Mouse (Mus musculus): Measurements from ENCODE around the gene Ccl6. TPM values are rescaled to one million over a fixed set of nuclear protein-coding genes. Genes with fewer than 3 reads are reported as not detected.
"Not testable (repeated sequence)": the region's sequence is repeated elsewhere in the genome, so short reads cannot be mapped to it uniquely, and the experiment has no call there.

Ccl6 gene
- total RNA-seq, 1 experiment from 2014 or later, result 9.5 TPM

DNA sequence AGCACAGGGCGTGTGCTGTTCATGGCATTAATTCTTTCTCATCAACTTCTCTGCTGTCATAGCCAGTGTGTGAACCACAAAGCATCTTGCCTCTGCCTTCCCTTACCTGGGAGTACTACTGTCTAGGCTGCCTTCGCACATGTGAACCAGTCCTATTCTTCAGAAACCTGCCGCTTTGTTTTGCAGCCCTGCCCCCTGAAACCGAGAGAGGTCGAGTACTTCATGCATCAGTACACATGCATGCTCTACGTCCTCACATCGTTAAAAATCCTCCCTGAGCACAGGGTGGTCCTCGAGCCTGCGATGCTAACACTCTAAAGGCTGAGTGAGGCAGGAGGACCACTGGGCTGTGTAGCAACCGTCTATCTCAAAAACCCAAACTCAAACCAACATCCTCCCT is 35.8 kb downstream of the Ccl6 start:
- no peak for DNase-seq

DNA sequence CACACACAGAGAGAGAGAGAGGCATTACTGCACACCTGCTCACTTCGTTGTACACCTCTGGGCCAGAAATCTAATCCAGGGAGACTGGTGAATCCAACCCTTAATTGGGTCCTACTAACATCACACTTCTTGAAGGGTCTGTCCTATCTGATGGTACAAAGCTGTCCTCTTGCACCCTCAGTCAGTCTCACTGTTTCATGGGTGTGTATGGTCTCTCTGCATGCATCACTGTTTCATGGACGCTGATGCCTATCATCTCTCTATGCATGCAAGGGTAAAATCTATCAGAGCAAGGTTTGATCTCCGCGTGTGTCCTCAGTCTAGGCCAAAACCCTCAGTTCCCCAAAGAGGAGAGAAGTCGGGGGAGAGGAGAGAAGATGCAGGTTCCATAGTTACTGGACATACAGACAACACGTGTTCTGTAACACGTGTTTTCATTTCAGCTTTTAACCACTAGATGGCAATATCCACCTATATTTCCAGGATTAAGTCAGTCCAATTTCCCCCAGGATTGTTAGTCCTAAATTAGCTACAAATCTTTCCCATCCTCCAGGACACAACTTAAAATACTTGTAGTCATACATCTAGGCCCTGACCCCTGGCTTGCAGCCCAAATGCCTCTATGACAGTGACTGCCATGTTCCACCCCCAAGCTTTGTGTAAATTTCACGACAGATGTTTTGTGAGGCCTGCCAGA is 36.7 kb downstream of the Ccl6 start:
- DNase-seq, result peak; percentile 35

DNA sequence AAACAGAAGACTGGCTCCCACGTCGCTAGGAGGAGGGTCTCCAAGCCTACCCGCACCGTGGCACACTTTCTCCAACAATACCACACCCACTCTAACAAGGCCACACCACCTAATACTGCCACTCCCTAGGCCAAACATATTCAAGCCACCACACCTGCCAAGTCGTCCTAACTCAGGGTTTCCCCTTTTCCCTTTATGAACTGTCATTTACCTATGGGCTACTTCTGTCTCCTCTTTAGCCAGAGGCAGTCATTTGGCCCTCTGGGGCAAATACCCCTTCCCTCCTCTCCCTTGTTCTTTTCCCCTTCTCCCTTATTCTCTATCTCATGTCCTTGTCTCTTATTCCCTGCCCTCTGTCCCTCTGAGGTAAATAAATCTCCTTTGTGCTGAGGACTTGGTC is 41.2 kb downstream of the Ccl6 start:
- DNase-seq, result no peak

DNA sequence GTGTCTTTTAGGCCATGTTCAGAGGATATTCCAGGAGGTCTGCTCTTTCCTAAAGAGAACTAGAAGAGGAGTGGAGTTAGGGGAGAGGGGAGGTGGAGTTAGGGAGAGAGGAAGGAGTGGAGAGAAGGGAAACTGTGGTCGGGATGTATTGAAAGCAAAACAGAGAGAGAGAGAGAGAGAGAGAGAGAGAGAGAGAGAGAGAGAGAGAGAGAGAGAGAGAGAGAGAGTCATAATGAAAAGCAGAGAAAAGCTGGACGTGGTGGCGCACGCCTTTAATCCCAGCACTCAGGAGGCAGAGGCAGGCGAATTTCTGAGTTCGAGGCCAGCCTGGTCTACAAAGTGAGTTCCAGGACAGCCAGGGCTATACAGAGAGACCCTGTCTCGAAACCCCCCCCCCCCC is 41.9 kb downstream of the Ccl6 start:
- not testable (repeated sequence) for DNase-seq

DNA sequence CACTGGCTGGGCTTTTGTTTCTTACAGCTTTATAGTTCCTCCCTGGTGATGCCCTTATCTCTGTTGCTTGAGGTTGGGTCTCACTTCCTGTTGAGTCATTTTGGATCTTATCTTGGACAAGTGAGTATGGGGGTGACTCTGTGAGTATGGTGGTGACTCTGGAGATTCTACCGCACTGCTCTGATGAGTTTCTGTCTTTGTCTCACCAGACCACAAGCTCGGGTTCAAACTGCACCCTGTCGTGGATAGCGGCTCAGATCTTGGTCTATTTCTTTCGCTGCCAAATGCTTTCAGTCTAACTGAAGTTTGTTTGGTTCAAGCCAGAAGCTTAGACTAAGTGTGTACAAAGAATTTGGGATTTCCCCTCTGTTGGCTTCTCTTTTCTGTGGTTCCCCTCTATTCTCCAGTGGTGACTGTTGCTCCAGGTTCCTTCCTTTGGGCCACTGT is 42.7 kb downstream of the Ccl6 start:
- DNase-seq, result no peak

DNA sequence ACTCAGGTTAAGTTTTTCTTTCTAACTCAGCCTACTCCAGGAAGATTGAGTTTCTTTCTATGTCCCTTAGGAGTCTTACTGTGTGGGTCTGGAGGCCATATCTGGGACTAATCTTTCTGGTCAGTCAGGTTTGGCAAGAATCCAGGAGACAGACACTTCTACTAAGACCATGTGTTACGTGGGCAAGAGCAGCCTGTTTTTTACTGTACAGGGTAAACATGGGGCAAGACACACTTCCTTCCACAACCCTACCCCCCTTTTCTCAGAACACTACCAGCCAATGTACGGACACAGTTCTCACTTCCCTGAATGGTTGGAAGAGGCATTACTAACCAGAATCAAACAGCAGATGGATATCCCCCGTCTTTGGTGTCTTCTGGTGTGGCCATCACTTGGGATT is 48.7 kb downstream of the Ccl6 start:
- DNase-seq, result no peak

DNA sequence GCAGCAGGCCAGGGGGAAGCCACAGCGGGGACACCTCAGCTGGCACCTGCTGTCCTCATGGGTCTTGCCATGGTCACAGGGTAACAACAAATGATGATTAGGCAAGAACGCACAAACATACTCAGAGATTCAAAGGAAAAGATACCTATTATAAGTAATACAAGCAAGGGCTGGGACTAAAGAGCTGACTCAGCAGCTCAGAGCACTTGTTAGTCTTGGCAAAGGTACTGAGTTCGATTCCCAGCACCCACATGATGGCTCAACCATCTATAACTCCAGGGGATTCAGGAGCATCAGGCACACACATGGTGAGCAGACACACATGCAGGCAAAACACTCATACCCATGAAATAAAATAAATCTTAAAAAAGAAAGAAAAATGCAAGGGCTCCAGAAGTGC is 51.5 kb downstream of the Ccl6 start:
- no peak for DNase-seq

DNA sequence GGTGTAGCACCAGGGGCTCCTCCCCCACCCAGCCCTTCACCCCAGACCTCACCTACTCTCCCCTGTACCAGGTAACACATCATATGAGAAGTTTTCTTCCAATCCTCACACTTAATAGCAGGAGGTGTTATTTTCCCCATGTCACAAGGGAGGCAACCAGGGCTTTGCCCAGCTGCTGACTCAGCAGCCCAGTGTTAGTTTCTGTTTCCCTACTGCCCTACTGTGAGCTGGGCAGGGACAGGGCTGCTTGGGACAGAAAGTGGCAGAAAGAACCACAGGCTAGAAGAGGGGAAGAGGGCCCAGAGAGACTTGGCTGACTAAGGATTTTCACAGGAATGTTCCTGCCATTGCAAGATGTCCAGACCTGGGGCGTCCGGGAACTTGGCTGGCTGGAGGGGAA is 52.0 kb downstream of the Ccl6 start:
- no peak for DNase-seq

DNA sequence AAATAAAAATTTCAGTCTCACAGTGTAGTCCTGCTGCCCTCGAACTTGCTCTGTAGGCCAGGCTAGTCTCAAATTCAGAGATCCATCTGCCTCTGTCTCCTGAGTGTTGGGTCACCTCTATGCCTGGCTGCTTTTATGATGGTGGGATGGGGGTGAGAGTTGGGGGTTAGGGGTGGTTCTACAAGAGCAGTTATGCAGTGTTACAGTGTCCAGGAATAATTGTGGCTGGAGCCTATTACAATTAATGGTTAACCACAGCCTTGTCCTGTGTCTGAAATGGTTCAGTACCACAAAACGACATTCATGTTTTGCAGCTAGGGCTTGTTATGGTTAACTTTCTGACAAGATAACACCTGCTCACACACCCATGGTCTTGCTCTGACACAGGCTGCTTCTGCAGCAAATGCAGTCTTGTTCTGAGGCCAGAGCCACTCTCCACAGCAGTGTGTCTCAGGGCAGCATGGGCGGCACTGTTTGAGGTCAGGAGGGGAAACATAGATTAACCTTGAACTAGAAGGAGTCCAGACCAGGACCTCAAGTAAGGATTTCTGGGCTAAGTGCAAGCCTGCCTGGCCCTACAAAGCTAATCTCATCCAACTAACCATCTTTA is 54.1 kb downstream of the Ccl6 start:
- no peak for DNase-seq

Other genes starting within 250 kb of the Ccl6 start
- gene Rasl10b, start 183.9 kb downstream of the Ccl6 start, total RNA-seq (2021), result 10.2 and 10.3 TPM in 2 replicates
- gene Gas2l2, start 163.6 kb downstream of the Ccl6 start, total RNA-seq (2021), result not detected in 2 replicates
- 0.37 and 0.75 TPM in 2 replicates for gene 1700020L24Rik, start 155.4 kb downstream of the Ccl6 start, total RNA-seq (2021)
- gene Mmp28, start 130.0 kb downstream of the Ccl6 start, total RNA-seq (2021), result 7.4 and 8.3 TPM in 2 replicates
- gene Taf15, start 120.0 kb downstream of the Ccl6 start, total RNA-seq (2021), result 66.3 and 72.1 TPM in 2 replicates
- not detected in 2 replicates for gene Heatr9, start 70.9 kb downstream of the Ccl6 start, total RNA-seq (2021)
- 25.5 TPM in 1 of 2 replicates, not detected in the other for gene Ccl5, start 62.6 kb downstream of the Ccl6 start, total RNA-seq (2021)
- 4.5 and 10.3 TPM in 2 replicates for gene Ccl9, start 14.5 kb downstream of the Ccl6 start, total RNA-seq (2021)
- gene Rpl9-ps1, start 52.5 kb upstream of the Ccl6 start, total RNA-seq (2021), result not detected in 2 replicates
- not detected in 2 replicates for gene Ccl3, start 56.3 kb upstream of the Ccl6 start, total RNA-seq (2021)
- gene Ccl4, start 69.5 kb upstream of the Ccl6 start, total RNA-seq (2021), result not detected in 2 replicates
- gene Wfdc17, start 110.9 kb upstream of the Ccl6 start, total RNA-seq (2021), result 1.3 and 1.7 TPM in 2 replicates
- gene Wfdc18, start 115.9 kb upstream of the Ccl6 start, total RNA-seq (2021), result not detected in 2 replicates
- 2.8 TPM in 1 of 2 replicates, not detected in the other for gene Wfdc21, start 153.9 kb upstream of the Ccl6 start, total RNA-seq (2021)
- 12.5 and 15.5 TPM in 2 replicates for gene Heatr6, start 160.6 kb upstream of the Ccl6 start, total RNA-seq (2021)